Mouse (Mus musculus) ES-CJ7 (cell line): Measurements from ENCODE around the gene Rere.

Experiments used
- DNase-seq: peaks from one replicate; pipeline ENCODE4 v3.0.0; 2011; ENCODE audit warnings: low read depth, low spot score

Gene Rere

DNA sequence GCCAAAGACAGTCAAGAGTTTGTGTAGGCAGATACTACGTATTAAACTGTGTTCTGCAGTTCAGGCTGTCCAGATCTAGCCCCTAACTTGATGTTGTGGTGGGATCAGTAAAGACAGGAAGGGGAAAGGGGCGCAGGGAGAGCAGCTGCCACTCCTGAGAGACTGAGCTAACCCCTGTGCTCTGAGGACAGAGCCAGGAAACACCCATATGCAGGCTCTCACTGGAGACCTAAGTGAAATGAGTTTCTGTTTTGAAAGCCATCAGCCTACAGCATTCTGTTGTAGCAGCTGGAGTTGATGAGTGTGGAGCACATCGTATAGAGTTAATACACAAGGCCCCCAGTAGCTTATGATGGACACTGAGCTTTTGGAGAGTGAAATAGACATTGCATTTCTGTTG is 101.1 kb downstream of the Rere start:
- no peak for DNase-seq

- no peak for DNase-seq
Observed at GRCm38 (mm10) chr4:150384405-150384804, 103.0 kb downstream of the Rere start.

DNA sequence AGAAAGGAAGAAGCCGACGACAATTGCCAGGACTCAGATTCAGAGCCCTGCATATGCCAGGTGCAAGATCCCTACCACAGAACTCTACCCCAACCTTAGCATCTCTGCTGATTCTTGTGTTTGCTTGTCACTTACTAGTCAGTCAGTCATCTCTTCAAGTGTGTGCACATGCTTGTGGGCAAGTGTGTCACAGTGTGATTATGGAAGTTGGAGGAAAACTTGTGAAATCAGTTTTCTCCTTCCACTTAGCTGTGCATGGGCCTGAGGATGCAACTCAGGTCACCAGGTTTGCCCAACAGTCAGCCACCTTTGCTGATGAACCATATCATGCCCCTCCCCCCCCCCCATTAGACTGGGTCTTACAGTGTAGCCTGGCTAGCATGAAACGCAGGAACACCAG is 103.5 kb downstream of the Rere start:
- no peak for DNase-seq

DNA sequence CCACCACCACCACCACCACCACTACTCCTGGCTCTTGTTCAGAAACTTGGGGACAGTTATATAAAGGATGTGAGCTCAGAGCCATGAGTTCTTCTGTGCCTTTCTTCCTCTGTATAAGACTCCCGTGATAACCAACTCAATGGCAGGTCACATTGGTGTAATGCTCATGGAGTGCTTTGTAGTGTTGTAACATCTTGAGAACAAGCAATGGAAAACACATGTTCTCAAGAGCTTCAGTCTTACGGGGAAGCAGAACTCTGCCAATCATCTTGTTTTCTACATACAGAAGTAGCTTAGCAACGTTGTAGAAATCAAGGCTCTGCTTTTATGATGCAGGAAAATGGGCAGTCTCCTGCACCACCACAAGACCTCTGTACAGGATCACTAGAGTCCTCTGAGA is 107.1 kb downstream of the Rere start:
- DNase-seq = no peak

DNA sequence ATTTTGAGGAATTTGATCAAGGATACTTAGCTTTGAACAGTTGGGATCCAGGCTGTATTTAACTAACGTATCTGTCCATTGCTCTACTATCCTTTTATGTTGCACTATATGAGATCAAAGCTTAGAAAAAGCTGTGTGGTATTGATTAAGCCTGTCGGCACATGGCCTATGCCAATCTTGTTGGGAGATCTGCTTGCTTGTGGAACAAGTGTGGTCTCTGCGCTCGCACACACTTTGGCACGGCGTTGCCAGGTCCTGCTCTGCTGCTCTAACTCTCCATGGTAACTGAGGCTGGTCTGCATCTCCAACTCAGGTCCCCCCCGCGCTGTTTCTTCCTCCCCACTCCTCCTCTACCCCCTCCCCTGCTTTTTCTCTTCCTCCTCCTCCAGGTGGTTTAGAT is 112.2 kb downstream of the Rere start:
- no peak for DNase-seq

DNA sequence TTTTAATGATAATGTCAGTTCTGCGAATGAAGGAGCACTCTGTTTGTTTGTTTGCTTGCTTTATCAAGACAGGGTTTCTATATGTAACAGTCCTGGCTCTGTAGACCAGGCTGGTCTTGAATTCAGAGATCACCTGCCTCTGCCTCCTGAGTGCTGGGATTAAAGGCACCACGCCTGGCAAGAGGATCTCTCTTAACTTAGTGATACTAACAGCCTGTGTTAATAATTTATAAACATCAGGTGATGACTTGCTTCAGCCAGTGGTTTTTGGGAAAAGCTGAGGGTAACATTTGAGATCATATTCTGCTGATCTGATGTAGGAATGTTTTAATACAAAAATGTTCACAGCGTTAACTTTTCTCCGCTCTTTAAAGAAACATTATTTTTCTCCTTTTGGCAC is 112.6 kb downstream of the Rere start:
- DNase-seq = no peak

DNA sequence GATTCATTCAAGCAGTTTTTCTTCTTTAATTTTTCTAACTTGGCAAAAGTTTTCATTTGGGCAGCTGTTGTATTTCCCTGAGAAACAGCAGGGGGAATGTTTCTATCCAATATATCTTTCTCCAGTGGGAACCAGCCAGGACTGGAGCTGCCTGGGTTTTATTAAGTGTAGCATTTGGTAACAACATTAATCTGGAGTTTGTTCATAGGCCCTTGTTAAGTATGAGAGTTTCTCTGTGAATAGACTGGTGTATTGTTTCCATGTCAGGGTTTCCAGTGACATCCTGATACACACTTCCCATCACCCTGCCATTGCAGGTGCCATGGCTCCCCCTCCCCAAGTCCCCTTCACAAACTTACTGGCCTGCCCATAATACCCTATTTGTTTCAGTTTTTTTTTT is 114.9 kb downstream of the Rere start:
- DNase-seq = no peak

DNA sequence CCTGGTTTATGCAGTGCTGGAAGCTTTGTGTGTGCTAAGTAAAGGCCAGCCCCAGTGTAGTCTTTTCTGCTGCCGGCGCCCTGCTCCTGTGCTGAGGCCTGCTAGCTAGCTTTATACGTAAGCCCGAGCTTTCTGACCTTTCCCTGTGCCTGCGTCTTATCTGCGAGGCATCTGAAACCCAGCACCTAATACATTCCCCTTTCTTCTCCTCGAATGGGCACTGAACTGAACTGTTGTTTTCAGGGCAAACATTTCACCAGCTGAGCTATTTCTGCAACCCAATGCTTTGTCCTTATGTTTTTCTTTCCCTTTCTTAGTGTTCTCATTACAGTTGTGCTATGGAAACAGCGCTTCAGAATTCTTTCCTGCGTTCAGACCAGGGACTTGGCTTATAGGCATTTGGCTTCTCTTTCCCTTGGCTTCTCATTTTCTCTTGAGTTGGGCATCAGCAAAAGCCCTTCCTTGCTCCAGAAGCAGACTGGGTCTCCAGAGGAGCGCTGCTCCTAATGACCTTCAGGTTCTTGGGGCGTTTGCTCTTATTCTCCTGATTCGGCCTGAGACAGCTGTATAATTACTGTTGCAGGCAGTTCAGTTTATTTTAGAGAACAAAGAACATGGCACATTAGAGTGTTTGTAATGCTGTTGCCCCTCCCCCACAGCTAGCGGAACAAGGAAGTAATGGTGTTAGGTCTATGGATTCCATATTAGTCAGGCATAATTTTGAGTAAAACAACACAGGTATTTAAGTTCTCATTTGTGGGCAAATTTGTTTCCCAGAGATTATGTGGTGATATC is 115.6 kb downstream of the Rere start:
- no peak for DNase-seq

- no peak for DNase-seq
Observed at GRCm38 (mm10) chr4:150399032-150399431, 117.6 kb downstream of the Rere start.

- DNase-seq = no peak
Observed at GRCm38 (mm10) chr4:150401830-150402607, 120.6 kb downstream of the Rere start.

DNA sequence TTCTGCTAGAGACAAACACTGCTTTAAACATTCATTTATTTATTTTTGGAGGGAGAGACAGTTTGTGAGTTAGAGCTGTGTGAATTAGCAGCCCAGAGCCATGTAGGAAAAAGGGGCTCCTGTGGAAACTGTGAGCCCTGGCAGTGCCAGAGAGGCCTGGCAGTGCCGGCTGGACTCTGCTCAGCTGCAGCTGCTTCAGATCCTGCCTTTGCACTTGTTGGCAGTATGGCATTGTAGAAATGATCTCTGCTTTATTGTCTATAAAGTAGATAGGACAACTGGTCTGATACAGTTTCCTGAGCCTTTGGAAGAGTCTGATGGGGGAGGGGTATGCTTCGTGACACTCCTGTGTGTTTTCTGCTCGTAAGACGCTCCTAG is 121.2 kb downstream of the Rere start:
- no peak for DNase-seq

- no peak for DNase-seq
Observed at GRCm38 (mm10) chr4:150403941-150404340, 122.5 kb downstream of the Rere start.

DNA sequence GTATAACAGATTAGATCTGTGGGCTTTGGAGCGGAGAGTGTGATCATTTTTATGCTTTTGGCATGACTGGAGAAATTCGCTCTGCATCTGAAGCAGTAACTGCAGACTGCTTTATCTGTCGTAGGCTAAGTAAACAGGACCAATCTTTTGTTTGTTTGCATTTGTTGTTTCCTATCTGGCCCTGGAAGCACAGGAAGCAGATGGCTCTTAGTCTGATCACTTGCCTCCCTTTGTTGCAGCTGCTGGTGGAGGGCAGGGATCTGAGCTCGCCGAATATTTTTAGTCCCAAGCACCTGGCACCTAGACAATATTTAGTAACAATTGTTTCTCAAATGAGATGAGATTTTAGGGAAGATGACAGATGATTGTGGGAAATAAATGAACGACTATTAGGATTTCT is 123.1 kb downstream of the Rere start:
- no peak for DNase-seq

DNA sequence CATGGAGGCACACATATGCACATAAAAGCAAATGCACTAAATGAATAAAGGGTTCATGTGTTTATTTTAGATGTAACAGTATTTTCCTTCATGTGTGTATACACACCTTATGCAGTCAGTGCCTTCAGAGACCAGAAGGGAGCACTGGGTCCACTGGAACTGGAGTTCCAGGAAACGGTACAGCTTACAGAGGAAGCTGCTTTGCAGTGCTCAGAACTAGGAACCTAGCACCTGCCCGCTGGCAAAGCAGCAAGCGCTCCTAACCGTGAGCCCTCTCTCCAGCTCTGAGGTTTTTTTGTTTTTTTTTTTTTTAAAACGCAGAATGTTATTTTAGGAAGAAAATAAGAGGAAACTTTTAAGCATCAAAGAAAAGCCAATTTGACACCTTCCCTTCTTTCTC is 124.3 kb downstream of the Rere start:
- DNase-seq = no peak

GRCm38 (mm10) chr4:150406320-150406719 is 124.9 kb downstream of the Rere start:
- DNase-seq = peak; percentile 77

DNA sequence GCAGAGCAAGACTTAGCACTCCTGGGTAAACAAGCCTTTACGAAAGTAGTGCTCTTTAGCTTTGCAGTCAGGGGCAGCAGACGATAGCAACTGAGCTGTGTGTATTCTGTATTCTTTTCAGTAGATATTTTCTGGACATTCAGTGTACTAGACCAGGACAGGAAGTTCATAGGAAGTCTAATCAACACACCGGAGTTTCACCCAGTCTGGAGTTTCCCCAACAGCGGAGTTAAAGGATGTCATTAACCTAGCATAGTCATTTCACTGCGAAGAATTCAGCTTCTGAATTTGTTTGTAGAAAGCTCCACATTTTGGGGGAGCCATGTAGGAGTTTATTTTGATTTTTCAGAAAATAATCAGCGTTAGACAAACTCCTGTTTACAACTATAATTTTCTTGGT is 125.4 kb downstream of the Rere start:
- no peak for DNase-seq

- no peak for DNase-seq
Observed at GRCm38 (mm10) chr4:150414296-150414695, 132.8 kb downstream of the Rere start.

DNA sequence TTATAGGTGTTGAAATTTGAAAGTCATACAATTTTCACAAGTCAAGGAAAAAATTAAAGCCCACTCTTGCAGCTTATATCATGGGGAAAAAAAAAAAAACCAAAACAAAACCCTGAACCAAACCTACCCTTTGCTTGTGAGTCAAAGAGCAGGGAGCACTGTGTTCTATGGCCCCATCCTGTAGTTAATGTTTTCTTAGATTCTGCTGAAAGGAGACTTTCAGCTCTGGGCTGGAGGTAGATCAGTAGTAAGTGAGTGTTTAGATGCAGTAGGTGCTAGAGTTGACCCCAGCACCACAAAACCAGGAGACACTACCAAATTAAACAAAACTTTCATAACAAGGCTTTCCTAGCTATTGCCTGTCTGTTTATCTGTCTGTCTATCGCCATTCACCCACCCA is 133.3 kb downstream of the Rere start:
- no peak for DNase-seq

GRCm38 (mm10) chr4:150415227-150415969 is 134.0 kb downstream of the Rere start:
- DNase-seq = no peak

DNA sequence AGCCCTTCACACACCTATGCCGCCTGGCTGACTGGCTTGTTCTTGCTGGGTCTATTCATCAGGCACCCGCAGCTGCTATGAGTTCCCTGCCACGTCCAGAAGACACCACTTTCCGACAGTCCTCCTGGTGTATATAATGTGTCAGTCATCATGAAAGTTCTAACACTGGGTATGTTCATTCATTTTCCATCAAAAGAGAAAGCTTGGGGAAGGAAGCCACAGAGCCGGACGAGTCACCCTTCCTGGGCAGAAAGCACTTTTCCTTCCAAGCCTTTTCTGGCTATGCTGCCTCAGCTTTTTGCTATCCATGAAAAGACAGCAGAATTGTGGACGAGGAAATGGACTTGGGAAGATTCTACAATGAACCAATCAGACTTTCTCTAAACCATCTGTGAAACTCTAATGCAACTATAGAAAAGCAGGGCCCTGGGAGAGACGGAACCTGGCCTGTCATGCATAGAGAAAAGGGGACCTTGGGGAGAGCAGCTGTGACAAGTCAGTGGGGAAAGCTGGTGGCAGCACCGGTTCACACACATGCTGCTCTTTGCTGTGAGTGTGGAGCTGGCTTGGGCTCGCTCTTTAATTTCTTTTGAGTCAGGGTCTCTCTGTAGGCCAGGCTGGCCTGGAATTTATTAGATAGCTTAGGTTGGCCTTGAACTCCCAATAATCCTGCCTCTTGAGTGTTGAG is 139.3 kb downstream of the Rere start:
- no peak for DNase-seq

- DNase-seq = no peak
Observed at GRCm38 (mm10) chr4:150426098-150426879, 144.8 kb downstream of the Rere start.
